Mouse (Mus musculus): ENCODE measurements around the gene Mex3b. TPM values are rescaled to one million over a fixed set of nuclear protein-coding genes. Genes with fewer than 3 reads are reported as not detected.
A peak's percentile ranks its signal among the peaks of the same experiment; 100 is the strongest.

The Mex3b gene
- polyA plus RNA-seq, 1 experiment = 9.0 TPM

- Histone ChIP-seq H3K4me3 (replicated peaks; ENCODE audit: insufficient read depth, low read depth, low read length) (peak overlapping the region; percentile 97), H3K4me1 (ENCODE audit: control insufficient read depth, insufficient read depth, low read length) (peaks cover 10% of the 10 kb centered on the region), H3K27me3 (ENCODE audit: control insufficient read depth, insufficient read depth, low read length) (no peaks in the 10 kb centered on the region), H3K27ac (ENCODE audit: insufficient read depth, low read length) (no peak overlapping the region)
- peak; percentile 34 to 50 for DNase-seq
- no peak for TF ChIP-seq POLR2A (IDR thresholded peaks at IDR 0.05; ENCODE audit: borderline replicate concordance, insufficient read depth, low read length)
- no peak for TF ChIP-seq CTCF (IDR thresholded peaks at IDR 0.05; ENCODE audit: borderline replicate concordance, insufficient read depth, low read depth, low read length)
- 2% methylated on average over 56 of the region's 56 CpGs for WGBS
Observed at GRCm38 (mm10) chr7:82868309-82869230, 1.4 kb downstream of the Mex3b start.

DNA sequence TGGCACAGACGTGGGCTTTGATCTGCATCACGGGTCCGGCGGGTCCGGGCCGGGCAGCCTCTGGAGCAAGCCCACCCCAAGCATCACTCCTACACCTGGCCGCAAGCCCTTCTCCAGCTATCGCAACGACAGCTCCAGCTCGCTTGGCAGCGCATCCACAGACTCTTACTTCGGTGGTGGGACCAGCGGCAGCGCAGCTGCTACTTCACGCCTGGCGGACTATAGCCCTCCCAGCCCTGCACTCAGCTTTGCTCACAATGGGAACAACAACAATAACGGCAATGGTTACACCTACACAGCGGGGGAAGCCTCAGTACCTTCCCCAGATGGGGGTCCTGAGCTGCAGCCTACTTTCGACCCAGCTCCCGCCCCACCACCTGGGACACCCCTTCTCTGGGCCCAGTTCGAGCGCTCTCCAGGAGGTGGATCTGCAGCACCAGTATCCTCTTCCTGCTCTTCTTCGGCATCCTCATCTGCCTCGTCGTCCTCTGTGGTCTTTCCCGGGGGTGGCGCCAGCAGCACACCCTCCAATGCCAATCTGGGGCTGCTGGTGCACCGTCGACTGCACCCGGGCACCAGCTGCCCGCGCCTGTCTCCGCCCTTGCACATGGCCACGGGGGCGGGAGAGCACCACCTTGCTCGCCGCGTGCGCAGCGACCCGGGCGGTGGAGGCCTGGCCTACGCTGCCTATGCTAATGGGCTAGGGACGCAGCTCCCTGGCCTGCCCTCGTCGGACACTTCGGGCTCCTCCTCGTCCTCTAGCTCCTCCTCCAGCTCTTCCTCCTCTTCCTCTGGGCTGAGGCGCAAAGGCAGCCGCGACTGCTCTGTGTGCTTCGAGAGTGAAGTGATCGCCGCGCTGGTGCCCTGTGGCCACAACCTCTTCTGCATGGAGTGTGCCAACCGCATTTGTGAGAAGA, 2.4 kb downstream of the Mex3b start:
- Histone ChIP-seq H3K4me3 (replicated peaks; ENCODE audit: insufficient read depth, low read depth, low read length) (peak overlapping the region; percentile 97), H3K27ac (ENCODE audit: insufficient read depth, low read length) (no peak overlapping the region), H3K27me3 (ENCODE audit: control insufficient read depth, insufficient read depth, low read length) (no peaks in the 10 kb centered on the region), H3K4me1 (ENCODE audit: control insufficient read depth, insufficient read depth, low read length) (peaks cover 10% of the 10 kb centered on the region)
- DNase-seq = peak; percentile 47 to 59
- no peak for TF ChIP-seq CTCF (IDR thresholded peaks at IDR 0.05; ENCODE audit: borderline replicate concordance, insufficient read depth, low read depth, low read length)
- no peak for TF ChIP-seq POLR2A (IDR thresholded peaks at IDR 0.05; ENCODE audit: borderline replicate concordance, insufficient read depth, low read length)
- WGBS = 26% methylated on average over 56 of the region's 56 CpGs

GRCm38 (mm10) chr7:82870148-82870513, 3.0 kb downstream of the Mex3b start:
- DNase-seq = no peak
- Histone ChIP-seq H3K4me1 (ENCODE audit: control insufficient read depth, insufficient read depth, low read length) (peaks cover 10% of the 10 kb centered on the region), H3K27me3 (ENCODE audit: control insufficient read depth, insufficient read depth, low read length) (no peaks in the 10 kb centered on the region), H3K4me3 (replicated peaks; ENCODE audit: insufficient read depth, low read depth, low read length) (peak overlapping the region; percentile 97), H3K27ac (ENCODE audit: insufficient read depth, low read length) (no peak overlapping the region)
- WGBS = 38% methylated on average over 18 of the region's 18 CpGs
- TF ChIP-seq CTCF (IDR thresholded peaks at IDR 0.05; ENCODE audit: borderline replicate concordance, insufficient read depth, low read depth, low read length) (no peak), POLR2A (IDR thresholded peaks at IDR 0.05; ENCODE audit: borderline replicate concordance, insufficient read depth, low read length) (no peak)

DNA sequence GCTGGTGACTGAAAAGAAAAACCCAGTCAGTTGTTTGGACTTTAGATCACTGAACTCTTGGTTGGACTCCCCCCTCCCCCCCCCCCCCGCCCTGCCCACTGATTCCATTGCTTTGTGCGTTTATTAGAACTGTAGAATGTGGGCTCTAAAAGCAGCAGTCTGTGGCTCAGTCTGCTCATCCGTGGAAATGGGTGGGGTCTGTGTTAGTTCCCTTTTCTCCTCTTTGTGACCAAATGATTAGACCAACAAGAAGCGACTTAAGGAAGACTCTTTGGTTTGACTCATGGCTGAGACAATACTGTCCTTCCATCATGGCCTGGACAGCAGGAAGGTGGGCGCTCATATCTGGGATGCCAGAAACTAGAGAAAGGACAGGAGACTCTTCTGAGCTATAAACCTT, 9.4 kb downstream of the Mex3b start:
- Histone ChIP-seq H3K4me1 (ENCODE audit: control insufficient read depth, insufficient read depth, low read length) (no peaks in the 10 kb centered on the region), H3K27me3 (ENCODE audit: control insufficient read depth, insufficient read depth, low read length) (no peaks in the 10 kb centered on the region), H3K27ac (ENCODE audit: insufficient read depth, low read length) (no peak overlapping the region), H3K4me3 (replicated peaks; ENCODE audit: insufficient read depth, low read depth, low read length) (no peak overlapping the region)
- no peak for TF ChIP-seq POLR2A (IDR thresholded peaks at IDR 0.05; ENCODE audit: borderline replicate concordance, insufficient read depth, low read length)
- TF ChIP-seq CTCF (IDR thresholded peaks at IDR 0.05; ENCODE audit: borderline replicate concordance, insufficient read depth, low read depth, low read length) = no peak
- 67% methylated on average over 5 of the region's 5 CpGs for WGBS
- DNase-seq = no peak

DNA sequence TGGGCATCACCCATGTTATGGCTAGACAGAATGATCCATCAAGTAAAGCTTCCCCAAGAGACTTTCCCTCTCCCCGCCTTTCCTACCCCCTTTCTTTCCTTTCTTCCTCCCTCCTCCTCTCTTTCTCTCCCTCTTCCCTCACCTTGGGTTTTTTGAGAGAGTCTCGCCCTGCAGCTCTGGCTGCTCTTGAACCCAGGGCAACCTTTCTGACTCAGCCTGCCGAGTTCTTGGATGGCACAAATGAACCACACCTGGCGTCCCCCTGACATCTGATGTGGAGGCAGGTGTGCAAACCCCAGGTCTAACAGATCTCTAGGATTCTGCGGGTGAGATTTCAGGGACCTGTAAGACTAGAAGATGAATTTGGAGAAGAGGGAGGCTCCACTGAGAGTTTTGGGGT, 12.9 kb downstream of the Mex3b start:
- H3K27me3 ChIP-seq (ENCODE audit: control insufficient read depth, insufficient read depth, low read length) = no peaks in the 10 kb centered on the region
- H3K4me3 ChIP-seq (replicated peaks; ENCODE audit: insufficient read depth, low read depth, low read length) = no peak overlapping the region
- WGBS = 95% methylated on average over 5 of the region's 5 CpGs
- no peak for DNase-seq
- H3K4me1 ChIP-seq (ENCODE audit: control insufficient read depth, insufficient read depth, low read length) = no peaks in the 10 kb centered on the region
- no peak for TF ChIP-seq POLR2A (IDR thresholded peaks at IDR 0.05; ENCODE audit: borderline replicate concordance, insufficient read depth, low read length)
- TF ChIP-seq CTCF (IDR thresholded peaks at IDR 0.05; ENCODE audit: borderline replicate concordance, insufficient read depth, low read depth, low read length) = no peak
- H3K27ac ChIP-seq (ENCODE audit: insufficient read depth, low read length) = no peak overlapping the region

GRCm38 (mm10) chr7:82880700-82881099, 13.6 kb downstream of the Mex3b start:
- 88% methylated on average over 5 of the region's 5 CpGs for WGBS
- no peak overlapping the region for H3K27ac ChIP-seq (ENCODE audit: insufficient read depth, low read length)
- TF ChIP-seq POLR2A (IDR thresholded peaks at IDR 0.05; ENCODE audit: borderline replicate concordance, insufficient read depth, low read length) = no peak
- no peak for TF ChIP-seq CTCF (IDR thresholded peaks at IDR 0.05; ENCODE audit: borderline replicate concordance, insufficient read depth, low read depth, low read length)
- H3K27me3 ChIP-seq (ENCODE audit: control insufficient read depth, insufficient read depth, low read length) = no peaks in the 10 kb centered on the region
- no peaks in the 10 kb centered on the region for H3K4me1 ChIP-seq (ENCODE audit: control insufficient read depth, insufficient read depth, low read length)
- DNase-seq = no peak
- no peak overlapping the region for H3K4me3 ChIP-seq (replicated peaks; ENCODE audit: insufficient read depth, low read depth, low read length)

- TF ChIP-seq POLR2A (IDR thresholded peaks at IDR 0.05; ENCODE audit: borderline replicate concordance, insufficient read depth, low read length) = no peak
- TF ChIP-seq CTCF (IDR thresholded peaks at IDR 0.05; ENCODE audit: borderline replicate concordance, insufficient read depth, low read depth, low read length) = no peak
- 89% methylated on average over 6 of the region's 6 CpGs for WGBS
- no peaks in the 10 kb centered on the region; the same call in 1 of the 2 replicates for H3K27me3 ChIP-seq (ENCODE audit: control insufficient read depth, insufficient read depth, low read length)
- no peaks in the 10 kb centered on the region for H3K4me1 ChIP-seq (ENCODE audit: control insufficient read depth, insufficient read depth, low read length)
- no peak overlapping the region for H3K27ac ChIP-seq (ENCODE audit: insufficient read depth, low read length)
- DNase-seq = no peak
- no peak overlapping the region for H3K4me3 ChIP-seq (replicated peaks; ENCODE audit: insufficient read depth, low read depth, low read length)
Observed at GRCm38 (mm10) chr7:82890317-82890850, 23.3 kb downstream of the Mex3b start.
